Mouse (Mus musculus): ENCODE data around the gene Dcaf17. TPM values are rescaled to one million over a fixed set of nuclear protein-coding genes. Genes with fewer than 3 reads are reported as not detected.

Gene Dcaf17
- total and polyA plus RNA-seq, 3 experiments = 15.6 to 28.1 (median 22.7) TPM

DNA sequence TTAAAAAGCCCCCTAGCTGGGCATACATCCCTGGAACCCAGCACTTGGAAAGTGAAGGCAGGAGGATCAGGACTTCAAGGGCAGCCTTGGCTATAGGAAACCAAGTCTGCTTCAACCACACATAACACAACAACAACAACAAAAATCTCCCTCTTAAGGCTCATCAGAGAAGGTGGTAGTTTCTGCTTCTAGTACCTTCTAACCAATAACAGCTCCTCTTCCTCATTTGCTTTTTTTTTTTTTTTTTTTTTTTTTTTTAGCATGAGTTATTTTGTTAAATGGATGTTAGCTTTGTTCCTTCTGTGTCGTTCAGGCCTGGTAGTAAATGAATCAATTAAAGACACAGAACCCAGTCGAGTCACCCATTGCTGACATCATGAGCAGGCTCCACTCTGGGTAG is 52.1 kb downstream of the Dcaf17 start:
- TF ChIP-seq ZNF384 (IDR thresholded peaks at IDR 0.05; ENCODE audit: low read depth, low read length) = peak; percentile 51
- no peak for TF ChIP-seq PAX5 (IDR thresholded peaks at IDR 0.05; ENCODE audit: low read length)
- no peaks in the 10 kb centered on the region for H3K9me3 ChIP-seq (replicated peaks; ENCODE audit: low read length)
- no peak for DNase-seq (ENCODE audit: extremely low read depth)
- peaks cover 0 to 2% of the 10 kb centered on the region in 2 experiments for H3K36me3 ChIP-seq (replicated peaks in 1 of 2; ENCODE audit: control insufficient read depth in 1 of 2, insufficient read depth in 1 of 2, low read length in 1 of 2)
- no peak overlapping the region for H3K4me3 ChIP-seq (replicated peaks in 1 of 3; ENCODE audit: low read depth in 2 of 3, low read length in 2 of 3, poor library complexity in 1 of 3)
- in situ Hi-C loops (cut with MboI; ENCODE audit: low pct_ligation_motif_present, low pct_unique_long_range_greater_than_20kb, low sequenced_read_pairs) (no loop called here), dilution Hi-C loops (cut with MboI; ENCODE audit: extremely low pct_ligation_motif_present, extremely low pct_unique_long_range_greater_than_20kb, low sequenced_read_pairs) (no loop called here)
- H3K4me1 ChIP-seq (ENCODE audit: control insufficient read depth in 1 of 2, insufficient read depth in 2 of 2) = peaks cover 17 to 31% of the 10 kb centered on the region in 2 experiments
- no peaks in the 10 kb centered on the region for H3K27me3 ChIP-seq (replicated peaks)
- no peaks in the 10 kb centered on the region for H3K79me2 ChIP-seq (replicated peaks; ENCODE audit: control insufficient read depth, extremely low read depth, insufficient read depth, poor library complexity, severe bottlenecking)
- no peak overlapping the region for H3K27ac ChIP-seq (ENCODE audit: insufficient read depth, low read depth)
- H3K9ac ChIP-seq (ENCODE audit: insufficient read depth, low read depth) = no peak overlapping the region
- no peak overlapping the region for H3K4me2 ChIP-seq (ENCODE audit: insufficient read depth, low read depth, poor library complexity, severe bottlenecking)

DNA sequence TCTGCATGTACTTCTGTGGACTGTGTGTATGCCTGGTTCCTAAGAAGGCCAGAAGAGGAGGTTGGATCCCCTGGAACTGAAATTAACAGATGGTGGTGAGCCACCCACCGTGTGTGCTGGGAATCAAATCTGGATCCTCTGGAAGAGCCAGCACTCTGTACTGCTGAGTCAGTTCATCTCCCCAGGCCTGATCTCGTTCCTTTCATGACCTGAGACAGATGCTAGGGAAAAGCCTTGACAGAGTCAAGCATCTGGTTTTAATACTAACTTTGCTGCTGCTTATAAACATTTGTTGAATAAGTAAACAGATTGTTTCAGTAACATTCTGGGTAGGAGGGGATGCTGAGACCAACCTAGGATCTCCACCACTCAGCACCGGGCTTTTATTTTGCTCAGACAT is 53.4 kb downstream of the Dcaf17 start:
- TF ChIP-seq SMC3 (IDR thresholded peaks at IDR 0.05; ENCODE audit: low read depth, low read length) (no peak), MAX (IDR thresholded peaks at IDR 0.05; ENCODE audit: low read length) (no peak), JUND (conservative IDR thresholded peaks at IDR 0.05; ENCODE audit: low read depth, low read length) (no peak), PAX5 (IDR thresholded peaks at IDR 0.05; ENCODE audit: low read length) (no peak), BHLHE40 (IDR thresholded peaks at IDR 0.05; ENCODE audit: low read depth, low read length) (no peak), HCFC1 (IDR thresholded peaks at IDR 0.05; ENCODE audit: low read depth, low read length) (no peak), KAT2A (IDR thresholded peaks at IDR 0.05; ENCODE audit: insufficient replicate concordance, low read length) (no peak), GABPA (IDR thresholded peaks at IDR 0.05; ENCODE audit: insufficient replicate concordance, low read depth, low read length) (no peak), UBTF (IDR thresholded peaks at IDR 0.05; ENCODE audit: low read depth, low read length) (no peak), ELF1 (IDR thresholded peaks at IDR 0.05; ENCODE audit: low read depth, low read length) (no peak), RAD21 (IDR thresholded peaks at IDR 0.05; ENCODE audit: low read depth, low read length) (no peak), ZNF384 (IDR thresholded peaks at IDR 0.05; ENCODE audit: low read depth, low read length) (no peak)
- no peaks in the 10 kb centered on the region for H3K9me3 ChIP-seq (replicated peaks; ENCODE audit: low read length)
- dilution Hi-C loops (cut with MboI; ENCODE audit: extremely low pct_ligation_motif_present, extremely low pct_unique_long_range_greater_than_20kb, low sequenced_read_pairs) = no loop called here

DNA sequence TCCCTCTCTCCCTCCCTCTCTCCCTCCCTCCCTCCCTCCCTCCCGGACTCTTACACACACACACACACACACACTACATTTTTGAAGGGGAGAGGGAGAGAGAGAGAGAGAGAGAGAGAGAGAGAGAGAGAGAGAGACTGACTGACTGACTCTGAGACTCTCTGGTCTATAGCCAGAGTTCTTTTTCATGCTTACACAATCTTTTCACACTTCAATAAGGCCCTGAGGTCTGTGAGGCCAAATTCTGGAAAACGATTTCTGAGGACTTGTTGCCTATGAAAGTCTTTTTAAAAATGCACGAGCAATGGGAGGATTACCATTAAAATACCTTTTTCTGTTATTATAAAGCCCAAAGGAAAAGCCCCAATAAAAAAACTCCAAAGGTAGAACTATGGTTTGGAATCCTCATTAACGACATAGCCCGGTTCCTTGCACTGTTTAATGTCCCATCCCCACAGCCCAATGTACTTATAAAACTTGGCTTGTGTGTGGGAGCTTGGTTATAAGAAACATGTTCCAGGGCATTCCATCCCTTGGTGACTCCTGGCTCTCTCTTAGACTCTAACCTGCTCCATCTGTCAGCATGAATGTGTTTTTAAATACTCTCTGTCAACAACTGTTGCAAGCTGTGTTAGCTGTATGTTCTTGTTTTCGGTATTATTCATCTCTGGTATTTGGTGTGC is 58.5 kb downstream of the Dcaf17 start:
- H3K4me1 ChIP-seq (ENCODE audit: control insufficient read depth in 1 of 2, insufficient read depth in 2 of 2) = no peaks in the 10 kb centered on the region; a peak in 1 of 4 replicates
- DNase-seq (ENCODE audit: extremely low read depth) = no peak
- in situ Hi-C loops (cut with MboI; ENCODE audit: low pct_ligation_motif_present, low pct_unique_long_range_greater_than_20kb, low sequenced_read_pairs) = no loop called here
- H3K4me3 ChIP-seq (replicated peaks in 1 of 3; ENCODE audit: low read depth in 2 of 3, low read length in 2 of 3, poor library complexity in 1 of 3) = no peak overlapping the region
- no peaks in the 10 kb centered on the region for H3K79me2 ChIP-seq (replicated peaks; ENCODE audit: control insufficient read depth, extremely low read depth, insufficient read depth, poor library complexity, severe bottlenecking)
- no peak overlapping the region for H3K4me2 ChIP-seq (ENCODE audit: insufficient read depth, low read depth, poor library complexity, severe bottlenecking)
- TF ChIP-seq CHD2 (IDR thresholded peaks at IDR 0.05; ENCODE audit: low read length) (no peak), POLR2A (IDR thresholded peaks at IDR 0.05; ENCODE audit: low read depth, low read length) (no peak), POLR2AphosphoS2 (IDR thresholded peaks at IDR 0.05; ENCODE audit: low read depth, low read length) (no peak), ETS1 (conservative IDR thresholded peaks at IDR 0.05; ENCODE audit: low read depth, low read length) (no peak), SMC3 (IDR thresholded peaks at IDR 0.05; ENCODE audit: low read depth, low read length) (no peak), UBTF (IDR thresholded peaks at IDR 0.05; ENCODE audit: low read depth, low read length) (no peak), TBP (conservative IDR thresholded peaks at IDR 0.05; ENCODE audit: low read depth, low read length) (no peak), TCF12 (IDR thresholded peaks at IDR 0.05; ENCODE audit: low read depth, low read length) (no peak), E2F4 (IDR thresholded peaks at IDR 0.05; ENCODE audit: insufficient replicate concordance, low read depth, low read length) (no peak), JUN (IDR thresholded peaks at IDR 0.05; ENCODE audit: insufficient read depth, low read depth, low read length) (no peak), SIN3A (IDR thresholded peaks at IDR 0.05; ENCODE audit: low read length) (no peak), ZKSCAN1 (IDR thresholded peaks at IDR 0.05; ENCODE audit: borderline replicate concordance, low read depth, low read length) (no peak)
- dilution Hi-C loops (cut with MboI; ENCODE audit: extremely low pct_ligation_motif_present, extremely low pct_unique_long_range_greater_than_20kb, low sequenced_read_pairs) = no loop called here
- H3K36me3 ChIP-seq (replicated peaks in 1 of 2; ENCODE audit: control insufficient read depth in 1 of 2, insufficient read depth in 1 of 2, low read length in 1 of 2) = no peaks in the 10 kb centered on the region
- H3K9ac ChIP-seq (ENCODE audit: insufficient read depth, low read depth) = no peak overlapping the region
- H3K27me3 ChIP-seq (replicated peaks) = no peaks in the 10 kb centered on the region
- H3K9me3 ChIP-seq (replicated peaks; ENCODE audit: low read length) = peaks cover 5% of the 10 kb centered on the region
- H3K27ac ChIP-seq (ENCODE audit: insufficient read depth, low read depth) = no peak overlapping the region

More for the DNA sequence above, 53.4 kb downstream of the Dcaf17 start:
- in situ Hi-C loops (cut with MboI; ENCODE audit: low pct_ligation_motif_present, low pct_unique_long_range_greater_than_20kb, low sequenced_read_pairs) = no loop called here
- H3K27me3 ChIP-seq (replicated peaks) = no peaks in the 10 kb centered on the region
- H3K27ac ChIP-seq (ENCODE audit: insufficient read depth, low read depth) = no peak overlapping the region
- no peak overlapping the region for H3K9ac ChIP-seq (ENCODE audit: insufficient read depth, low read depth)
- H3K36me3 ChIP-seq (replicated peaks in 1 of 2; ENCODE audit: control insufficient read depth in 1 of 2, insufficient read depth in 1 of 2, low read length in 1 of 2) = no peaks in the 10 kb centered on the region
- no peak overlapping the region for H3K4me2 ChIP-seq (ENCODE audit: insufficient read depth, low read depth, poor library complexity, severe bottlenecking)
- no peaks in the 10 kb centered on the region for H3K79me2 ChIP-seq (replicated peaks; ENCODE audit: control insufficient read depth, extremely low read depth, insufficient read depth, poor library complexity, severe bottlenecking)
- H3K4me3 ChIP-seq (replicated peaks in 1 of 3; ENCODE audit: low read depth in 2 of 3, low read length in 2 of 3, poor library complexity in 1 of 3) = no peak overlapping the region
- DNase-seq (ENCODE audit: extremely low read depth) = no peak
- peaks cover 9 to 18% of the 10 kb centered on the region in 2 experiments for H3K4me1 ChIP-seq (ENCODE audit: control insufficient read depth in 1 of 2, insufficient read depth in 2 of 2)
